Mouse (Mus musculus) kidney, postnatal 10 days (tissue): Measurements from ENCODE around the gene Itpkc.
A peak's percentile ranks its signal among the peaks of the same experiment; 100 is the strongest.

ENCODE experiments used
- DNase-seq: peaks from one replicate; pipeline ENCODE4 v3.0.0; 2021; ENCODE audit warnings: mixed read lengths

Itpkc gene

DNA sequence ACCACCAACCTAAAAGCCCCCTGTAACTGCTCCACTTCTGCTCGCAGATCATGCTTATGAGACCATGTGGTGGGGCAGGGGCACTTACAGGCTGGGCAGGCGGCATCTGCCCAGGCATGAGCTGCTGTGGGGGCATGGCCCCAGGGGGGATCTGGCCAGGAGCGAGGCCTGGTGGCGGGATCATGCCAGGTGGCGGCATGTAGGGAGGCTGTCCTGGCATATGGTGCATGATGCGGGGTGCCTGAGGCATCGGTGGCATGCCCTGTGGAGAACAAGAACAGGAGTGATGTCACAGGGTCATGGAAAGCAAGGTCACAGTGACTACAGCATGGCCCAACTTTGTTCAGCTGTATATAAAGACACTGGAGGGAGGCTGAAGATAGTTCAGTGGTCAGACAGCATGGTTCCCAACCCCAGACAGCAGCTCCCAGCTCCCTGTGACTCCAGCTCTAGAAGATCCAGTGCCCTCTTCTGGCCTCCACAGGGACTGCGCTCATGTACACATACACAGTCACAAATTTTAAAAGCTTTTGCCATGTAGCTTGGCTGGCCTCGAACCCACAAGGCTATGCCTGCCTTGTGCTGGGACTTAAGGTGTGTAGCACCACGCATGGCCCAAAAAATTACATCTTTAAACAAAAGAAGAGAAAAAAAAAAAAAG lies 39.1 kb downstream of the Itpkc start:
- no peak for DNase-seq

DNA sequence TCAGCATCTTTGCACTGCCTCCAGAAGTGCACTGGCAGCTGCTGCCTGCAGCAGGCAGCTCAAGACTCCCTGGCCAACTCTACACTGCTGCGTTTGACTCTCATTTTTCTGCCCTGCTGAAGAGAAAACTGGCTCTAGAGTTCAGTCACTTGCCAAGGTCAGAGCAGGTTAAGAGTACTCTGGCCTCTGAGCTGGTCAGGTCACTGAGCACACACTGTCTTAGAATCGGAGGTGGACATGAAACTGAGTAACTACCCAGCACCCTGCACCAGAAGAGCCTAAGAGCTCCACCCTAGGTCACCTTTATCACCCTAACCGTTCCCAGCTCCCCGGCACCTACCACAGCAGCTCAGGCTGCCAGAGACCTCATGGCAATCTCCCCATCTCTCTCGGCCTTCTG lies 42.5 kb downstream of the Itpkc start:
- DNase-seq, result no peak

DNA sequence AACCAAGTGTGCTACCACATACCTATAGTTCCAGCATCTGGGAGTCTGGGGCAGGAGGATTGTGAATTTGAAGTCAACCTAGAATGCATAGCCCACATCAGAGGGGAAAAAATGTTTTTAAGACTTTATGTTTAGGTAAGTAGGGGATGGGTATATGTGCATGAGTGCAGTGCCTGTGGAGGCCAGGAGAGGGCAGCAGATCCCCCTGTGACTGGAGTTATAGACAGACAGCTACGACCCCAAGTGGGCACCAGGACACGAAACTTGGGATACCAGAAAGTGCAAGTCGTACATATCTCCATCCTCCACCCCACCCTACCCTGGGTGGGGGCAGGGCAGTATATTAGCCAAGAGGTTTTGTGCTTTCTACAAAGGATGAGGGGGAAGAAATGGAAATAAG lies 43.5 kb downstream of the Itpkc start:
- peak; percentile 52 for DNase-seq

DNA sequence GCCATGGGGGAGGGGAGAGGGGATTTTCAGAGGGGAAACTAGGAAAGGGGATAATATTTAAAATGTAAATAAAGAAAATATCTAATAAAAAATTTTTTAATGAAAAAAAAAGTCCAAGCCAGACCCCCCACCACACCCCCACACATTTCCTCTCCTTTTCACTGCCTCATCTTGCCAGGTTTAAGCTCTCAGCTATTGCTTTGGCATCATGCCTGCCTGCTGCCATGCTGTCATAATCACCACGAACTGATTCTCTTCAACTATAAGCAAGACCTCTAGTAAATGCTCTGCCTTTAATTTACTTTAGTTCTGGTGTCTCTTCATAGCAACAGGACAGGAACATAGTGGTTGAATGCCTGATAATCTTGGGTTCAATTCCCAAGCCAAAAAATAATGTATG lies 46.0 kb downstream of the Itpkc start:
- DNase-seq, result no peak

DNA sequence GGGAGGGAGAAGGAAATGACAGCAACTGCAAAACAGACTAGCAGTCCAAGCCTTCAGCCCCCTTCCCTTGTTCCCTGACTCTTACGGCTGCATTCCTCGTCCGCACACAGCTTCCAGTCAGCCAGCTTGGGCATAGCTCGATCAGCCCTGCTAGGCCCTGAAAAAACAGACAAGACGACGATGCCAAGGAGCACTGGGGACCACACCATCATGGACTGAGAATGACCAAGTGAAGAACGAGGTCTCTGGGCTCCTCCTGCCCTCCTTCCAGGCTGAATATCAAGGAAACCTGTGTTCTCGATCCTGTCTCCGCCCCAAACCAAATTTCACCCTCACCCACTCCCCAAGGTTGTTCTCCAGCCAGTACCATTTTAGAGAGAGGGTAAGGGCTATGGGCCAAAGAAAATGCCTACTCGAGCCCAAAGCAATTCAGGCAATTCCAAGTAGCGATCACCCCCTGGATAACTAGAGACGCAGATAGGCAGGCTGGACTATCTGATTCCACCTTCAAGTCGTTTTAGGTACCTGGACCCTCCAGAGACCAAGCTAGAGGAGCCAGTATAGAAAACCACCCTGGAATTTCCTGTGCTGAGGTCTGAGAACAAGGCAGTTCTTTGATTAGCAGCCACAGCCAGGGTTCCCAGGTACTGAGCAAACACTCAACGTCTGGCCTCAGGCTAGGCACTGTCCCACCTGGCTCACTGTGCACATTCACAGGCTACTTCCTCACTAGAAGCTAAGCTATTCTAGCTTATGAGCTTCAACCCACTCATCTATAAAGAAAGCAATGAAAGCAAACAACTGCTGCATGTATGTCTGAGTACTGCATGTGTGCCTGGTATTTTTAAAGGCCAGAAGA lies 47.4 kb downstream of the Itpkc start, which contains the start of the genes Gm21983 and Mia:
Gene Gm21983 (minus strand): TSS at position 250 of the 859 bp plus-strand sequence.
Gene Mia (minus strand): TSS at position 321 of the 859 bp plus-strand sequence.
- no peak for DNase-seq

DNA sequence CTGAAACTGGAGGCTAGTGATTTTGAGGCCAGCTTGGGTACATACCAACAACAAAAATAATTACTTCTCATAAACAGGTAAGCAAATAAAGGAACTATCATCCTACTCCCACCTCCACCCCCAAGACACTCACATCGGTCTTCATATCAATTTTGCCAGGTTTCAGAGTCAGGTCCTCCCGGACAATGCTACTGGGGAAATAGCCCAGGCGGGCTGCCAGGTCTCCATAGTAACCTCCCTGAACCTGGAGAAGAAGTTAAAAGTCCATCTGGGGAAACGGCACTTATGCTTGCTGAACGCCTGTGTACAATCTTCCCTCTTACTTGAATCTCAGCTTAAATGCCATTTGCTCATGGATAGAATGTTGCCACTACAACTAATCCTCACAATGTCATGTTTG lies 48.4 kb downstream of the Itpkc start:
- DNase-seq, result peak; percentile 86

DNA sequence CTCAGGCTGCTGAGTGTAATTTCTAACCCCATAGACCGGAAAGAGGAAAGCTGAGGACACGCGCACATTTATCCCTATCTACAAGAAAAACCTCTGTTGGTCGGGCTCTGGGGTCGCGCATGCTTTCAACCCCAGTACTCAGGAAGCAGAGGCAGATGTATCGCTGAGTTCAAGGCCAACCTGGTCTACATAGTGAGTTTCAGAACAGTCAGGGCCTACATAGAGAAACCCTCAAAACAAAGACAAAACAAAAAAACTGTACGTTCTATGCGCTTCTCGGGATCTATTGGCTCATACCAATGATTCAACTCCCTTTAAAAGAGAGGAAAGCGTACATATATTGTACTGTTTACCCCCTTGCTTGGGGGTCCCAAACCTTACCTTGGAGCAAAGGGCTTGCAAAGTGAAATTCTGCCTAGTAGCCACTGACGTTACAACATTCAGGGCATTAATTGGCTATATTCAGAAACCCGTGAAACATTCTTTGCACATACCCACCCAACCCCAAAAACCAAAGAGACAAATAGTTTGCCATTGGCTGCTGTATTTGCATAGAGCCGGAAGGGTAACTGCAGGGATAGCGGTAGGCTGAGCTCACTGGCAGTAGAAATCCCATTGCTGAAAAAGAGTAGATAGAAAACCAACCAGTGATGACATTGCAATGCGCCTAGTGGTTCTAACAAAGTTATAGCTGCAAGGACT lies 49.1 kb downstream of the Itpkc start:
- DNase-seq, result no peak

DNA sequence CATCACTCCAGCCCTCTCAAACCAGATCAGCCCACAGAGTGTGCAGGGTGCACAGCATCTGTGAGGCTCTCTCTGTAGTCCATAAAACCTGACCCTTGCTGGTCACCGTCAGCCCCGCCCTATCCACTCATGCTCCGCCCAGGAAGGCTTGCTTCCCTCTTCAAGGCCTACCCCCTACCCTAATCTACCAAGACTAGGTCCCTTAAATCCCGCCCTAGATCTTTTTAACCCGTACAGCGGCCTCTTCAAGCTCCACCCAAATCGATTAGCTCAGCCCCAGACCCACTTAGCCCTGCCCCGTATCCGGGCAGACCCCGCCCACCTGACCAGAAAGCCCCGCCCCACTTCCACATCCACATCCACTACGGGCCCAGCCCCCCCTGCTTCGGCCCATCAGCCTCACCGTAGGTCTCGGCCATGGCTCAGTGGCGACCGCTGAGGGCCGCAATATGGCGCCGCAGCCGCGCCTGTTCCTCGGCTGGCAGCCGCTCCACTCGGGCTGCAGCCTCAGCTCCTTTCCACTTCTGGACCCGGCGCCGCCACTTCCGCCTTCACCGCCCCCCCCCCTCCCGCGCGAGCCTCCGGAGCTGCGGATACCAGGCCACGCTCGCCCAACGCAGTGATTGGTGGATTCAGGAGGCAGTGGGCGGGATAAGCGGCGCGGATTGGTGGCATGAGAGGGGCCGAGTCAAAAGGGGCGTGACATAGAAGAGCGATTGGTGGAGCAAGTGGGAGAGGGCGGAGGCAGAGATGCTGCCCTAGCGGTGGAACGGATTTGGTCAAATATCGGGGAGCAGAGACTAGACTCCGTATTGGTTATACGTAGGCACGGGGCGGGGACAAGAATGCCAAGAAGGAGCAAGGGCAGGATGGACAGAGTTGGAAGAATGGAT lies 49.9 kb downstream of the Itpkc start, which contains the start of gene Rab4b:
Gene Rab4b (minus strand): TSS at position 573 of the 893 bp plus-strand sequence.
- peak; percentile 100 for DNase-seq

DNA sequence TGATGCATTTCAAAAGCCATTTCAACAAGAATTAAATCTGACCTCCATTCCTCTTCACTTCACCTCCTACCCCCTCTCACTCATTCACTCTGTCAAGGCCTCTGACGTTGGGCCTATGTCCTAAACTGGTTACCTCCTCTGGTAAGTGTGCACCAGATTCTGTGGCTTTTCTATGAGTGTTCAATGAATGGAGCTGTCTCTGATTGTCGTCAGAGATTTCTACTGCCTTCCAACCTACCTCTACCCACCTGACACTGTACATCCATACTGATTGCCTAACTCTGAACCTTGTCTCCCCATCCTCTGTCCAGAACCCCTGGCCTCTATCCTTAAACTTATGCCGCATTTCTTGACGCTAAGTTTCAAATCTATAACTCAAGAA lies 50.5 kb downstream of the Itpkc start:
- DNase-seq, result no peak

DNA sequence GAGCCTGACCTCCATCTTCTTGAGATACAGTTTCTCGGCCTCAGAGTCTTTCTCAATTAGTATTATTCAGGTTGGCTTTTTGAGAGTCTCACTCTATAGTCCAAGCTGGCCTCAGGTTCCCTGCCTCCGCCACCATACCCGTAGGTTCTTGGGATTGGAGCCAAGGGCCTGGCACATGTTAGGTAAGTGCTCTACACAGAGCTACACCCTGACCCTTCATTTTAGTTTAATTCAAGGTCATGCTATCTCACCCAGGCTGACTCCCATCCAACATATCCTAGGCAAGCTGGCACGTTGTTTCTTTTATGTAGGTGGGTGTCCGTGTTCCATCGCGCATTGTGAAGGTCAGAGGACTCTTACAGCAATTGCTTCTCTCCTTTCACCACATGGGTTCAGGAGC lies 53.6 kb downstream of the Itpkc start:
- DNase-seq, result no peak

DNA sequence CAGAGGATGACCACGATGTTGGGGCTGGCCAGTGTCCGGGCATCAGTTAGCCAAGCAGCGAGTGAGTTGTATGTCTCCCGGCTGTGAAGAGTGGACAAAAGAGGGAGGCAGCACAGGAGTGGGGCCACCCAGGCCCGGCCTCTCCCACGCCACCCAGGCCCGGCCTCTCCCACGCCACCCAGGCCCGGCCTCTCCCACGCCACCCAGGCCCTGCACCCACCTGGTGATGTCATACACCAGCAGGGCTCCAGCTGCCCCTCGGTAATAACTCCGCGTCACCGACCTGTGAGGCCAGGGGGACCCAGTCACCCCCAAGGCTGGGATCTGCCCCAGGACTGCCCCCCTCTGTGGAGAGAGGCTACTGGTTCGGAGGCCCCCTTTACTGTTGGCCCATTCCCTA lies 54.0 kb downstream of the Itpkc start:
- DNase-seq, result no peak

DNA sequence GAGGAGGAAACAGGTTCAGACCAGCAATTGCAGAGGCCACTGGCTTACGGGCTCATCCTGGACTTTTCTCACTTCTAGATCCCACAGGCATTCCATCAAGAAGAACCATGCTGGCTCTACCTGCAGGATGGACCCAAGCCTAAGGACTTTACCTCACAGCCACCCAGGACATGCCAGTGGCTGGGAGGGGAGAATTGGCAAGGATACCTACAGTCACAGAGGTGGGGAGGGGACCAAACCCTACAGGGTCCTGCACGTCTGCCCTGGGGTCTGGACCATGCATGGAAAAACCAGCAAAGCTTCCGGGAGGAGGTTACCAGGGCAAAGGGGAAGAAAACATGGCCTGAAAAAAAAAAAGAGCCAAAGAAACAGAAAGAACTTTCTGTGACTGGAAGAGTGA lies 57.5 kb downstream of the Itpkc start:
- no peak for DNase-seq

DNA sequence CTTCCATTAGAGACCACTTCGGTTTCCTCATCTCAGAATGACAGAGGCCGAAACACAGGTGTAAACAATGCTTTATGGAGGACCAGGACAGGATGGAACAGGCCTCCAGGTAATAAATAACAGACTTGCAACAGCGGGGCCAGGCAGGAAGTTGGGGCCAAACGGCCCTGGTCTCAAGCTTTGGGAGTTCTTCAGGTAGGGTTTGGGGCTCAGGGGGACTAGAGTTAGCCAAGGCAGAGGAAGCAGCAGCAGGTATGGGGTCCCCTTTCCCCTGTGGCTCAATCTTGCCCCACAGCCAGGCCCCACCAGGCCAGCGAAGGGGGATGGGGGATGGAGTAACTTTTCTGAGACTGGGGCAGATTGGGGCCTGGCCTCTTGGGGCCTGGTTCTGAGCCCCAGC lies 60.1 kb downstream of the Itpkc start:
- DNase-seq, result no peak

DNA sequence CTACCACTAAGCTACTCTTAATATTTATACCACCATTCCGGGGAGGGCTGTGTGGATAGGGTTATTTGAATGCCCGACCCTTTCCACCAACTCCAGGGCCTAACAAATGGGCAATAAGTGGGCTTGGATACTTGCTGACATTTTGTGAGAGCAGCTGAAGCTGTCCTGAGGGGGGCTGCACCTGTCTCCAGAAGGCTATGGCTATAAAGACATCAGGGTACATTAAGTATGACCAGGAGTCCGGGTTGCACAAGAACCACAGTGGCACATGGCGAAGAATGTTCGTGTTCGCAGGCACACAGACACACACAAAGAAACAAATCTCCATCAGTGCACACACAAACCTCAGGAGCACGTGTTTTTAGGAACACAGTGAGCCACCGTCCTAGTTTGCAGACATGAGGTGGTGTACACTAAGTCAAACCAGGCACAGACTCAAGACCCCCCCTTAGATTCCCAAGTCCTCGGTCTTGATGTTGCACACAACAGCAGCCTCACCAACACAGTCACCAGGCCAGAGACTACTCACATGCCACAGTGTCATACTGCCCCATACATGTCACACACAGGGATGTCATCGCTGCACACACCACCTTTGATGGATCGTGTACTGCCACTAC lies 60.9 kb downstream of the Itpkc start:
- no peak for DNase-seq

DNA sequence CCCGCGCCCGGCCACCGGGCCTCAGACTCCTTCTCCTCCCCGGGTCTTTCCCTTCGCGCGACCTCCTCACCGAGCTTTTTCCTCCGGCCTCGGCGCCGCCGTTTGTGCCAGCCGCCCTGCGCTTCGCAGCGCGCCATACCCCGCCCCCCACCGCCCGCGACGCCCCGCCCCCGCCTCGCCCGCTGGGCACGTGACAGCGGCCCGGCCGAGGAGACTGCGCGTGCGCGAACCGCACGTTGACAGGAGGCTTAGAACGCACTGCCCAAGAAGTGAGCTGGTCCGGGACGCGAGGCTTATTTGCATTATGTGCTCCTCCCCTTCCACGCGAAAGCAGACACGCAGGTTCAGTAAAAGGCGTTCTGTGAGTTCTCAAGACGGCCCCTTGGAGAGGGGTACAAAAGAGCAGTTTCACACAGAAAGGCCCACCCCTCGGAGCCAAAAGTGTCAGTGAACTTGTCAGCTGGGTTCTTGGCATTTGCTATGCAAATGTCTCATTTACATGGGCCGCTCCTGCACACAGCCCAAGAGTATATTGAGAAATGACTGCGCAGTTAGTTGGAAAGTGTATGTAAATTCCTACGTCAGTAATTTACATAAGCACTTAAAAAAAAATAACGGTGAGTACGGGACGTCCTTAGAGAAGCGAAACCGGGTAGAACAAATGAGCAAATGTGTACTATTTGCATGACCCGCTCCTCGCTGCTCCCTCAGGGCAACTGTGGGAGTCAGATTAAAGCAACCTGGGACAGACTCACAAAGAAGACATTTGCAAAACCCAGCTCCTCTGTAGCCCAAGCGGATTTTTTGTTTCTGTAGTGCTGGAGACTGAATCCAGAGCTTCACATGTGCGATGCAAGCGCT lies 61.6 kb downstream of the Itpkc start, which contains the start of gene Egln2:
Gene Egln2 (minus strand): TSS at position 189 of the 861 bp plus-strand sequence.
- DNase-seq, result peak; percentile 98

DNA sequence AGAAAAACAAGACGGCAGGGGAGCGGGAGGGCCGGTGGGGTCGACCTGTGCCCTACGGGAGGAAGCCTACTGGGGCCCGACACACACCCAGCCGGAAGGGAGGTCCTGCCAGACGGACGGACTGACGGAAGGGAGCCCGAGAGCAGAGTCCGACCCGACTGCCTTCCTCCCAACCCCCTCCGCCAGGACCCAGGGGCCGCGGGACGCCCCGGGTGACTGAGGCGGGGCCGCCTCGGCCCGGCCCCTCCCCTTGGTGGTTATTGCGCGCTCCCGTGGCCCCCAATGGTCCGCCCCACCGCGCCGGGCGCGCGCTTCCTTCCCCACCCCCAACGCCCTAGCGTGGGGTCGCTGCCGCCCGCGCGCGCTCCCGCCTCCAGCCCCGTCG lies 62.2 kb downstream of the Itpkc start:
- DNase-seq, result peak; percentile 95

DNA sequence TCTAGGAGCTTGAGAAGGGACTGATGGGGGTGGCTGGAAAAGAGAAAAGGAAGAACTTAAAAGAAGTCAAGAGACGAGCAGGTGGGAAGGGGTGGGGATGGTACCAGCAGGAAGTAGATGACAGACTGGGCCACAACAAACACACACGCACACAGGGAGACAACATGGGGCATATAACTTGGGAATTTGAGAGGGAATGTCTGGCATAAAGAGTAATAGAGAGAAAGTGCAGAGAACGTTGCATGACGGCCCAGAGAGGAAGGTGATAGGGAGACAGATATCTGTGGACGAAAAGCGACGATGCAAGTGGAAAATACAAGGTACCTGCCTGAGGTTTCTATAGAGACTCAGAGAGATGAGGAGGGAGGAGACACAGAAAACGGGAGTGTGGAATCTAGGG lies 62.8 kb downstream of the Itpkc start:
- DNase-seq, result no peak

DNA sequence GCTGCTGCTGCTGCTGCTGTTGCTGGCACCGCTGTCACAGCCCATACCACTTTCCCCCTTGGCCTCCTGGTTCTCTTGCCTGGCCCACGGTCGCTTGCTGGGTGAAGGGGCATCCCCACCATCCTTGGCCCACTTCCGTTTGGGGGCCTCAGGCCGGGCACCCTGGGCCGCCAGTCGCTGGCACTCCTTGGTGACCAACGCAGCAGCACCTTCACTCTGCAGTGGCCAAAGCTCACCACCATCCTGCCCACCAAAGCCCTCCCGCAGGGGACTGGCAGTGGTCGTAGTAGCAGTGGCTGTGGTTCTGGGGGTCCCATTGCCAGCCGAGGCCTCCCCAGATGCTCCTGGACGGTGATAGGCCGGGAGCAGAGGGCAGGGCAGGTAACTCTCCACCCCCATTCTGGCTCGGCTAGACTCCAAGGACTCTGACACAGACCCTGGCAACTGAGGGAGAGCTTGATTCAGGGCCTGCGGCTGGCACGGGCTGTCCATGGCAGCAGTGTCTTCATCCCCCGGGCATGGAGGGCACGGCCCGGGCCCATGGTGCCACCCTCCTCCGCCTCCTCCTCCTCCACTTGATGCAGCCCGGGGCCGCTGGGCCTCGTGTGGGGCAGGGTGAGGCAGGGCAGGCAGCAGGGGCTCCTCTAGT lies 63.3 kb downstream of the Itpkc start:
- peak; percentile 45 for DNase-seq

DNA sequence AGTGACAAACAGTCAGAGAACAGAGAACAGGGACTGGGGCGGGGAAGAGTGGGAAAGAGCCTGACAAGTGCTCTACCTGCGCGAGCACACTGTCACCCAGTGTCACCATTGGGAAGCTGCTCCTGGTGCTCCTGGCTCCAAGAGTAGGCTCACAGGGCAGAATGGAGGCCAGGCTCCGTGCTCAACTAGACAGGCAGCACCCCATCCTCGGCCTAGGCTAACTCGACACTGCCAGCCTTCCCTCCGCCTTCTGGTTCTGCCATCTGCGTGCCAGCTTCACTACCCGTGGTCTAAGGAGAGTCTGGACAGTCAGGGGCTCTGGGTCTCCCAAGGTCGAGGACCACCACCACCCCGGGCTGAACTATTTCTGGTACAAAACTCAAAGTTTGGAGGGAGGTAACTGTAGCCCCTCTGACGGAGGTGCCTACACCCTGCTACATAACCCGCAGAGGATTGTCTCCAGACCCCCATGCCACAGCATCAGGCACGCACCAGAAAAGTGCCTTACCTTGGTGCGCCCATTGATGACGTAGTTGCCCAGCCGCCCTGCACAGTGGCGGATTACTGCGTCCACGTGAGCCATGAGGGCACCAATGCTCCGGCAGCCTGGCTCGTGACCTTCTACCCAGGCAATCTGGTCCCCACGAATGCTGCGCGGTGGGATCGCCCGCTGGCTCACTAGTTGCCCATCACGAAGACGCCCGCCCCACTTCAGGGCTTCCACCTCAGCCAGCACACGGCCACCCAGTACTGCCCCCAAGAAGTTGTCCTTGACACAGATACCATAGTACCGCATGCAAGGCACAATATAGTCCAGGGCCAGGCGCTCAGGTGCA lies 64.1 kb downstream of the Itpkc start:
- DNase-seq, result peak; percentile 40

DNA sequence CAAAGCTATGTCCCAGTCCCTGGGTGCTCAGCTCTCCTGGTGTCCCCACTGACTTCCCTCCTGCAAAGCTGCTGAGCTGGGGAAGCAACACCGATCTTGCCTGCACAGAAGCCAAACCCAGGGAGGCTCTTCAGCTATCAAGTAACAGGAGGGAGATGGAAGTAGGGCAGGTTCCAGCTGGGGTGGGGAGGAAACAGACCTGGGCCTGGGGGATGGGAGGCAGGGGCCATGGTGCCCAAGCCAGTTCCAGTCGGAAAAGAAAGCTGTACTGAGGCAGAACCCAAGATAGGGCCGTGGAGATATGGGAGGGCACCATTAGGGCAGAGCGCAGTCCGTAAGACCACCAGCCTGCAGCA lies 65.0 kb downstream of the Itpkc start:
- no peak for DNase-seq
